Mouse (Mus musculus): ENCODE data around the gene Hmcn1. TPM values are rescaled to one million over a fixed set of nuclear protein-coding genes. Genes with fewer than 3 reads are reported as not detected.

Hmcn1 gene
- polyA plus RNA-seq, 1 experiment from 2014 or later = 6.3 TPM

DNA sequence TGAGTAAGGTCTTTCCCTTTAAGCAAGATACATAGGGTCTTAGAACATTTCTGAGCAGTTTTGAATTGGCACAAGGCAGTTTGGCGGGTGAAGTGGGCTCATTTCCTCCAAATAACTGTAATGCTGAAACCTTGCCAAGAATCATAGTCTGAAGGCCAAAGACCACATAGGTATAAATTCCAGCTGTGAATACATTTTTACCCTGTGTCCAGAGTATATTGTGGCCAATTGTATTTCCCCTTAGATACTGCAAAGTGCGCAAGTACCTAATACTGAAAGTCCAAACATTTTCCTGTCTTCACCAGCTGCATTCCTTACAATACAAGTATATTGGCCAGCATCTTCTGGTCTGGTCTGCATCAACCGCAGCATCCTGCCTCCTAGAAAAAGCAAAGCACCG lies 312.9 kb downstream of the Hmcn1 start:
- no peaks in the 10 kb centered on the region for H3K9me3 ChIP-seq (ENCODE audit: control insufficient read depth, low read length)
- H3K4me1 ChIP-seq (replicated peaks; ENCODE audit: control insufficient read depth, insufficient read depth, low read length) = no peaks in the 10 kb centered on the region
- no peak overlapping the region for H3K4me3 ChIP-seq (ENCODE audit: low read depth, low read length)
- no peak overlapping the region for H3K4me2 ChIP-seq (ENCODE audit: low read length)
- WGBS = 72% methylated on average over 4 of the region's 4 CpGs
- no peak overlapping the region for H3K9ac ChIP-seq (ENCODE audit: low read length)
- no peaks in the 10 kb centered on the region for H3K27me3 ChIP-seq (replicated peaks; ENCODE audit: control insufficient read depth, insufficient read depth, low read length)
- no peak overlapping the region for H3K27ac ChIP-seq (ENCODE audit: low read depth)
- DNase-seq (ENCODE audit: low spot score) = no peak
- ATAC-seq (replicated peaks; ENCODE audit: low FRiP score, low TSS enrichment, low read depth) = no peak
- no peaks in the 10 kb centered on the region for H3K36me3 ChIP-seq (ENCODE audit: control insufficient read depth, insufficient read depth, low read length)

DNA sequence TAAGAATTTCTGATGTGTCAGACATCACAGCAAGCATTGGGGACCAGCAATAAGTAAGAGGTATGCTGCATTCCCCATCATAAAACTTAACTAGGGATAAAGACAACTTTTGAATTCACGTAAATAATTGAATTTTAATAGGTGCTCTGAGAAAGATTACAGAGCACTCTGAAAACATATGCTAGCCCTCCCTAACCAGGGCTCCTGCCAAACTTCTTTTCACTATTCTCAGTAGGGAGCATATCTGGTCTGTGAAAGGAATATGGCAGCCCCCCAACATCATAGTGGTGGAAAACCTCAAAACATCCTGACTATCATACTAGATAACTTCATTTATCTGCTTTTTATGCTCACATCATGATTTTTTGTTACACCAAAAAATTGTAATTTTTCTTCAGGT lies 347.9 kb downstream of the Hmcn1 start:
- Histone ChIP-seq H3K4me3 (ENCODE audit: low read depth, low read length) (no peak overlapping the region), H3K4me2 (ENCODE audit: low read length) (no peak overlapping the region), H3K27me3 (replicated peaks; ENCODE audit: control insufficient read depth, insufficient read depth, low read length) (no peaks in the 10 kb centered on the region), H3K36me3 (ENCODE audit: control insufficient read depth, insufficient read depth, low read length) (no peaks in the 10 kb centered on the region), H3K27ac (ENCODE audit: low read depth) (no peak overlapping the region), H3K4me1 (replicated peaks; ENCODE audit: control insufficient read depth, insufficient read depth, low read length) (no peaks in the 10 kb centered on the region), H3K9me3 (ENCODE audit: control insufficient read depth, low read length) (peaks cover 3% of the 10 kb centered on the region; the same call in 1 of the 2 replicates), H3K9ac (ENCODE audit: low read length) (no peak overlapping the region)
- 86% methylated on average over 1 of the region's 1 CpGs for WGBS
- no peak for DNase-seq (ENCODE audit: low spot score)
- ATAC-seq (replicated peaks; ENCODE audit: low FRiP score, low TSS enrichment, low read depth) = no peak

DNA sequence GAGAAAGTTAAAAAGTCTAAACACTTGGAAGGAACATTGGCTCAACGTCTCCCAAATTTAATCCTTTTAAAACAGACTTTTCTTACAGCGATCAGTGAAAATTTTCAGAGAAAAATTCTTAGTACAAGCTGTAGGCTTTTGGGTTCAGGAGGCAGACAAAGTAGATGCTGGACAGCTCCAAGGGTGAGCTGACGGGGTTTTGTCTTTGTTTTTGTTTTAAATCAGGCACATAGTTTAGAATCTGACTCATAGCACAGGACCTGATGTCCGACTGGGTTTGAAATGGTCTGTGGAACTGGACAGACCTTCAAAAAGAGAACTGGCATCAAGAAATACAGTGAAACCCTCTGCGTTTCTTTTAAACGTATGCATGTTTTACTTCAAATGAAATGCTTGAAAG lies 353.7 kb downstream of the Hmcn1 start:
- no peak overlapping the region for H3K4me2 ChIP-seq (ENCODE audit: low read length)
- H3K36me3 ChIP-seq (ENCODE audit: control insufficient read depth, insufficient read depth, low read length) = no peaks in the 10 kb centered on the region
- ATAC-seq (replicated peaks; ENCODE audit: low FRiP score, low TSS enrichment, low read depth) (no peak), DNase-seq (ENCODE audit: low spot score) (no peak)
- H3K4me1 ChIP-seq (replicated peaks; ENCODE audit: control insufficient read depth, insufficient read depth, low read length) = no peaks in the 10 kb centered on the region
- 38% methylated on average over 6 of the region's 6 CpGs for WGBS
- no peak overlapping the region for H3K9ac ChIP-seq (ENCODE audit: low read length)
- H3K4me3 ChIP-seq (ENCODE audit: low read depth, low read length) = no peak overlapping the region
- H3K27ac ChIP-seq (ENCODE audit: low read depth) = no peak overlapping the region
- H3K27me3 ChIP-seq (replicated peaks; ENCODE audit: control insufficient read depth, insufficient read depth, low read length) = no peaks in the 10 kb centered on the region
- no peaks in the 10 kb centered on the region for H3K9me3 ChIP-seq (ENCODE audit: control insufficient read depth, low read length)

DNA sequence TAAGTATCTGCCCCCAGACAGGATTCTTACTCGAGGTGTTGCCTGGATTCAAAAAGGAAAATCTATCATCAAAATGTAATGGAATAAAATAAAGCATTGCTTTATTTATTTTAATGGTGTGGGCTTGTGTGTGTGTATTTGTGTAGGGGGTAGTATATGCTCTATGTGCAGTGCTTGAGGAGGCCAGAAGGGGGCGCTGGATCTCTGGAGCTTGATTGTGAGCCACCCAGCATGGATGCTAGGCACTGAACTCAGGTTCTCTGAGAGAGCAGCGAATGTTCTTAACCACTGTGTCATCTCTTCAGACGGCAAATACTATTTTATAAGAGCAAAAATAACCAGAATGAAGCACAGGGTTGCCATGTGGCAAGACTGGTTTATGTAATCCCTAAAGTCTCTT lies 360.7 kb downstream of the Hmcn1 start:
- no peaks in the 10 kb centered on the region for H3K27me3 ChIP-seq (replicated peaks; ENCODE audit: control insufficient read depth, insufficient read depth, low read length)
- H3K36me3 ChIP-seq (ENCODE audit: control insufficient read depth, insufficient read depth, low read length) = no peaks in the 10 kb centered on the region
- no peak overlapping the region for H3K4me2 ChIP-seq (ENCODE audit: low read length)
- ATAC-seq (replicated peaks; ENCODE audit: low FRiP score, low TSS enrichment, low read depth) (no peak), DNase-seq (ENCODE audit: low spot score) (no peak)
- H3K9me3 ChIP-seq (ENCODE audit: control insufficient read depth, low read length) = no peaks in the 10 kb centered on the region
- no peak overlapping the region for H3K9ac ChIP-seq (ENCODE audit: low read length)
- H3K27ac ChIP-seq (ENCODE audit: low read depth) = no peak overlapping the region
- H3K4me3 ChIP-seq (ENCODE audit: low read depth, low read length) = no peak overlapping the region
- no peaks in the 10 kb centered on the region for H3K4me1 ChIP-seq (replicated peaks; ENCODE audit: control insufficient read depth, insufficient read depth, low read length)
- 72% methylated on average over 4 of the region's 4 CpGs for WGBS

DNA sequence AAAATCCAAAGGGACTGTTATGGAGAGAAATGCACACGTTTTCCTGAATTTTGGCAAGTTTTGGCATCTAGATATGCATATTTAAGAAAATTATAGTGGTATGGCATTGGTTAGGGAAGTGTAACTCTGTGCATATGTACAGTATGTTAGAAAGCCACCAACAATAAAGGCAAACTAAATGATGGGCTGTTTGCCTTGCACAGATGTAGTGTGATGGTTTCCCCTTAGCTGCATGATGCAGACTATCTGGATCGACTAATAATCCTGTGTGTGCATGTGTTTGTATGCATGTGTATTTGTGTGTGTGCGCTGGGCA lies 361.4 kb downstream of the Hmcn1 start:
- no peak for DNase-seq (ENCODE audit: low spot score)

DNA sequence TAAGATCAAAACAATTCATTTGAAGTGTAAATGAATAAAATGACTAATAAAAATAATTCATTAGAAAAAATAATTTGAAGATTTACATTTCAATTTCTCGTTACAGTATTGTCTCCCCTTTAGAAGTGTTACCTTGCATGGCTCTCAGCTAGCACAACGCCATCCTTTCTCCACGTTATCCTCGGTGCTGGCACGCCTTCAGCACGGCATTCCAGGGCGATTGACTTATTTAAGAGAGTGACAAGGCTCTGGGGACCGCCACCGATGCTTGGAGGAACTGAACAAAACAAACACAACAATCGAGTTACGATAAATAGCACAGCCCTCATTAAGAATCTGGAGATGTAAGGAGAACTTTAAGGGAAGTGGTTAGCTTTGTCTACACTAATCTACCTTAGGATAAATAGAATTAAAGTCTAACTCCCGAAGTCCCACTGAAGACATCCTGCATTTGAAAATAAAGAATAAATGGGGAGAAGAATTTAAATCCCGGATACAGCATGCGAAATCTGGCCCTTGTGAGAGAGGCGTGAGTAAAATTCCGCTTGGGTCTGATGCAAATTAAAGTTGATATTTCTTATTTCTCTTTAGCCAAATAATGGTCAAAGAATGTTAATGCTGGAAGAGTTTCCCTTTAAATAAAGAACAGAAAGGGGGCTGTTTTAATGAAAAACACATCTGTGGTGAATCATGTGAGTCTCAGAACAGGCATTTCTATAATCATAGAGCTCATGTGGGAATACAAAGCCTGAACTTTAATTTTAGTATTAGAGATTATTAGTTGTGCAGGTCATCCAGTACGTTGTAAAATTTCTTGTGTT lies 362.0 kb downstream of the Hmcn1 start:
- H3K4me3 ChIP-seq (ENCODE audit: low read depth, low read length) = no peak overlapping the region
- no peak overlapping the region for H3K9ac ChIP-seq (ENCODE audit: low read length)
- no peaks in the 10 kb centered on the region for H3K9me3 ChIP-seq (ENCODE audit: control insufficient read depth, low read length)
- no peak for ATAC-seq (replicated peaks; ENCODE audit: low FRiP score, low TSS enrichment, low read depth)
- H3K27me3 ChIP-seq (replicated peaks; ENCODE audit: control insufficient read depth, insufficient read depth, low read length) = no peaks in the 10 kb centered on the region
- whole genome bisulfite sequencing = 87% methylated on average over 17 of the region's 17 CpGs
- H3K4me1 ChIP-seq (replicated peaks; ENCODE audit: control insufficient read depth, insufficient read depth, low read length) = no peaks in the 10 kb centered on the region
- no peak for DNase-seq (ENCODE audit: low spot score)
- no peaks in the 10 kb centered on the region for H3K36me3 ChIP-seq (ENCODE audit: control insufficient read depth, insufficient read depth, low read length)
- H3K27ac ChIP-seq (ENCODE audit: low read depth) = no peak overlapping the region
- no peak overlapping the region for H3K4me2 ChIP-seq (ENCODE audit: low read length)

More for the DNA sequence above, 361.4 kb downstream of the Hmcn1 start:
- Histone ChIP-seq H3K4me2 (ENCODE audit: low read length) (no peak overlapping the region), H3K27ac (ENCODE audit: low read depth) (no peak overlapping the region), H3K4me3 (ENCODE audit: low read depth, low read length) (no peak overlapping the region), H3K36me3 (ENCODE audit: control insufficient read depth, insufficient read depth, low read length) (no peaks in the 10 kb centered on the region), H3K27me3 (replicated peaks; ENCODE audit: control insufficient read depth, insufficient read depth, low read length) (no peaks in the 10 kb centered on the region), H3K9me3 (ENCODE audit: control insufficient read depth, low read length) (no peaks in the 10 kb centered on the region), H3K4me1 (replicated peaks; ENCODE audit: control insufficient read depth, insufficient read depth, low read length) (no peaks in the 10 kb centered on the region), H3K9ac (ENCODE audit: low read length) (no peak overlapping the region)
- no peak for ATAC-seq (replicated peaks; ENCODE audit: low FRiP score, low TSS enrichment, low read depth)
- WGBS = 91% methylated on average over 3 of the region's 3 CpGs

DNA sequence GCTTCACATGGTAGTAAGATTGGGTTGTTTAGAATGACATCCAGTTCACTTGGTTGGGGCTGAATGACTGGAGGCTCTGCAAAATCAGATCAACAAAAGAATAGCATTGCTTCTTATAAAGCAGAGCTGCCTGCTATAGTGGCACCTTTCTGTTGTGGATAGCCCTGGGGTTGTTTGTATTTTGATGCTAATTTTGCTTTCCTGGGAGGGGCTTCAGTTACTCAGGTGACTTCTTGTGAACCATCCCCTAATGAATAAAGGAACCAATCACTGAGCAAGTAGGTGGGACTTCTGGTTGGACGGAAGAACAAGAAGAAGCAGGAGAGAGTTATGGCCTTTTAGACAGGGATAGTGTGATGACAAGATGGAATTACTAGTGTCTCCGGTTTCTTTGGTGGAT lies 370.0 kb downstream of the Hmcn1 start:
- H3K4me1 ChIP-seq (replicated peaks; ENCODE audit: control insufficient read depth, insufficient read depth, low read length) = no peaks in the 10 kb centered on the region
- no peaks in the 10 kb centered on the region for H3K9me3 ChIP-seq (ENCODE audit: control insufficient read depth, low read length)
- no peak overlapping the region for H3K9ac ChIP-seq (ENCODE audit: low read length)
- H3K27ac ChIP-seq (ENCODE audit: low read depth) = no peak overlapping the region
- ATAC-seq (replicated peaks; ENCODE audit: low FRiP score, low TSS enrichment, low read depth) (no peak), DNase-seq (ENCODE audit: low spot score) (no peak)
- H3K4me2 ChIP-seq (ENCODE audit: low read length) = no peak overlapping the region
- no peak overlapping the region for H3K4me3 ChIP-seq (ENCODE audit: low read depth, low read length)
- H3K36me3 ChIP-seq (ENCODE audit: control insufficient read depth, insufficient read depth, low read length) = no peaks in the 10 kb centered on the region
- H3K27me3 ChIP-seq (replicated peaks; ENCODE audit: control insufficient read depth, insufficient read depth, low read length) = no peaks in the 10 kb centered on the region
- WGBS = 91% methylated on average over 2 of the region's 2 CpGs

DNA sequence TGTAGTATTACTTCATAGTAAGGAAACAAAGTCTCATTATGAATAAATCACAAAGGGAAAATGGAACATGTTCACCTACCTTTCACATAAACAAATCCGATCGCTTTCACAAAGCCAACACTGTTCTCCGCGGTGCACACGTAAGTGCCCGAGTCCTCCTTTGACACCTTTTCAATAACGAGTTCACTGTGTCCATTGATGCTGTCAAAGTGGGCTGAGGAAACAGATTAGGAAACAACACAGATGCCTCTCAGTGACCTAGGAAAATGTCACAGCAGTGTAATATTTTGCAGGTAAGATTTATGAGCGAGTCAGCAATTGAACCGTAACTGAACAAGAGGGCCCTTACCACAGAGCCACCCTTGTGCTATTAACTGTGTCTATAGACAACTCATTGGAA lies 382.7 kb downstream of the Hmcn1 start:
- H3K27ac ChIP-seq (ENCODE audit: low read depth) = no peak overlapping the region
- no peak overlapping the region for H3K4me2 ChIP-seq (ENCODE audit: low read length)
- H3K9ac ChIP-seq (ENCODE audit: low read length) = no peak overlapping the region
- no peaks in the 10 kb centered on the region for H3K9me3 ChIP-seq (ENCODE audit: control insufficient read depth, low read length)
- no peak for DNase-seq (ENCODE audit: low spot score)
- no peaks in the 10 kb centered on the region for H3K4me1 ChIP-seq (replicated peaks; ENCODE audit: control insufficient read depth, insufficient read depth, low read length)
- no peaks in the 10 kb centered on the region for H3K36me3 ChIP-seq (ENCODE audit: control insufficient read depth, insufficient read depth, low read length)
- no peaks in the 10 kb centered on the region for H3K27me3 ChIP-seq (replicated peaks; ENCODE audit: control insufficient read depth, insufficient read depth, low read length)
- 83% methylated on average over 9 of the region's 9 CpGs for WGBS
- no peak overlapping the region for H3K4me3 ChIP-seq (ENCODE audit: low read depth, low read length)
- no peak for ATAC-seq (replicated peaks; ENCODE audit: low FRiP score, low TSS enrichment, low read depth)

DNA sequence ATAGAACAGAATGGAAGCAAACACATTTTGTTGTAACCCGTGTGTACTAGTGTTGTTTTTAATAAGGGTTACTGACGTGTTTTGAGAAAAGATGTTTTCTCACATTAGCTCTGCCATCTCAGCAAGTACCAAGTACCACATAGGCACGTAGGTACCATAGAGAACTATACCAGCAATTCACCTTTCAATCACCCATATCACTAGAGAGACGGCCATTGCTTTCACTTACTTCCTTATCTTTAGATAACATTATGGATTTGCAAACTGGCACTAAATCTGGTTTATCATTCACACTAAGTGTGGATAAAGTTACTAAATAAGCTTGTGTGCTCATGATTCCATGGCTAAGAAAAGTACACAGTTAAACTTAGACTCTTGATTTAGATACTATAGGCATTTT lies 387.1 kb downstream of the Hmcn1 start:
- Histone ChIP-seq H3K9ac (ENCODE audit: low read length) (no peak overlapping the region), H3K4me1 (replicated peaks; ENCODE audit: control insufficient read depth, insufficient read depth, low read length) (no peaks in the 10 kb centered on the region), H3K27ac (ENCODE audit: low read depth) (no peak overlapping the region), H3K4me2 (ENCODE audit: low read length) (no peak overlapping the region), H3K4me3 (ENCODE audit: low read depth, low read length) (no peak overlapping the region), H3K9me3 (ENCODE audit: control insufficient read depth, low read length) (no peaks in the 10 kb centered on the region), H3K27me3 (replicated peaks; ENCODE audit: control insufficient read depth, insufficient read depth, low read length) (no peaks in the 10 kb centered on the region), H3K36me3 (ENCODE audit: control insufficient read depth, insufficient read depth, low read length) (no peaks in the 10 kb centered on the region)
- WGBS = 84% methylated on average over 4 of the region's 4 CpGs
- ATAC-seq (replicated peaks; ENCODE audit: low FRiP score, low TSS enrichment, low read depth) (no peak), DNase-seq (ENCODE audit: low spot score) (no peak)

Data from intestine, embryonic 14.5 days (tissue).